Mouse (Mus musculus): ENCODE data around the gene Aloxe3.

DNA sequence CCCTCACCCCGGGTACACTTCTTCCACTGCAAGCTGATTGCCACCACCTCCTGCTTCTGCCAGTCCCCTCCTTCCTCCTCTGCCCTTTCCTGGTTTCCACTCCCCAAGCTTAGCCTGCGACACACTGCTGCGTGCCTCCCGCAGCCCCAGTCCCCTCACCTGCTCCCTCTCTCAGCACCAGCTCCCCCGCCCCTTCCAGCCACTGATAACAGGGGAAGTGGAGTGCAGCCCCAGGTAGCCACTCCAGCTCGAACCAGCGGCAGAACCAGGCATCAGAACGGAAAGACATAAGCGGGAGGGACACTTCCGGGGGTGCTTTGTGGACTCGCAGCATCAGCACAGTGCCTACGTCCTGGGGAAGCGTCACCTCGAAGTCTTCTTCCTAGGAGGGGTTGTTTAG lies 71.5 kb downstream of the Aloxe3 start:
- TF ChIP-seq ELF1 (IDR thresholded peaks at IDR 0.05; ENCODE audit: low read depth, low read length) (no peak), POLR2A (IDR thresholded peaks at IDR 0.05; ENCODE audit: low read depth, low read length) (no peak), CHD2 (IDR thresholded peaks at IDR 0.05; ENCODE audit: low read length) (no peak), MAFK (IDR thresholded peaks at IDR 0.05; ENCODE audit: insufficient replicate concordance, low read length) (no peak), RCOR1 (conservative IDR thresholded peaks at IDR 0.05; ENCODE audit: low read depth, low read length) (no peak), ZNF384 (IDR thresholded peaks at IDR 0.05; ENCODE audit: low read depth, low read length) (no peak), TCF12 (IDR thresholded peaks at IDR 0.05; ENCODE audit: low read depth, low read length) (no peak), CTCF (conservative IDR thresholded peaks at IDR 0.05 in 1 of 2, IDR thresholded peaks at IDR 0.05 in 1 of 2; ENCODE audit: low read depth in 2 of 2, low read length in 2 of 2) (no peak), E2F4 (IDR thresholded peaks at IDR 0.05; ENCODE audit: insufficient replicate concordance, low read depth, low read length) (no peak), MEF2A (IDR thresholded peaks at IDR 0.05; ENCODE audit: borderline replicate concordance, low read depth, low read length) (no peak)

Data from CH12.LX (cell line).